Mouse (Mus musculus): ENCODE data around the gene Gm5678. TPM values are rescaled to one million over a fixed set of nuclear protein-coding genes. Genes with fewer than 3 reads are reported as not detected.
A peak's percentile ranks its signal among the peaks of the same experiment; 100 is the strongest.
"Not testable (repeated sequence)": the region's sequence is repeated elsewhere in the genome, so short reads cannot be mapped to it uniquely, and the experiment has no call there.

Gm5678 gene
- polyA plus RNA-seq, 1 experiment from 2014 or later = not detected

DNA sequence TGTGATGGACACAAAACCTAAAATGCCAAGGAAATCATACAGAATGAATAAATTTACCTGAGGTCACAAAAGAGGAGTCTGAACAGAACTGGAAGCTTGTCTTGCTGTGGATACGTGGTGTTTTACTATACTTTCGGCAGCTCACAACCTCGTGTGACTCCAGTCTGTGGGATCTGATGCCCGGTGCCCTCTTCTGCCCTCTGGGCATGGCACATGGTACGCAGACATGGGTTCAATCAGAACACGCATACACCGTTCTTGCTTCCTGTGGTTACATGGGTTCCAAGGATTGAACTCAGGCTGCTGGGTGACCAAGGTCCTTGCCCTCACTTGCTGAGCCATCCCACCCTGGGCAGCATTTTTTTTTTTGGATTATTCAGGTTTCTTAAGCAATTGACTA lies 21.8 kb upstream of the Gm5678 start:
- peaks cover 16% of the 10 kb centered on the region for H3K4me1 ChIP-seq (ENCODE audit: insufficient read depth, low read length)
- H3K4me3 ChIP-seq (ENCODE audit: low read length) = no peak overlapping the region
- H3K36me3 ChIP-seq (ENCODE audit: insufficient read depth, low read length) = peaks cover 10% of the 10 kb centered on the region; the same call in 1 of the 2 replicates
- H3K27me3 ChIP-seq (ENCODE audit: insufficient read depth, low read length) = 0 out of 2 replicates have a peak, but pooled peaks cover 2% of the 10 kb centered on the region
- no peak overlapping the region for H3K9ac ChIP-seq (replicated peaks; ENCODE audit: low read length)
- ATAC-seq (ENCODE audit: low FRiP score, low TSS enrichment) = no peak
- H3K9me3 ChIP-seq (ENCODE audit: low read length) = no peaks in the 10 kb centered on the region
- 86% methylated on average over 7 of the region's 7 CpGs for WGBS
- no peak overlapping the region for H3K27ac ChIP-seq (ENCODE audit: low read length)
- no peak overlapping the region for H3K4me2 ChIP-seq (replicated peaks; ENCODE audit: low read depth, low read length)

DNA sequence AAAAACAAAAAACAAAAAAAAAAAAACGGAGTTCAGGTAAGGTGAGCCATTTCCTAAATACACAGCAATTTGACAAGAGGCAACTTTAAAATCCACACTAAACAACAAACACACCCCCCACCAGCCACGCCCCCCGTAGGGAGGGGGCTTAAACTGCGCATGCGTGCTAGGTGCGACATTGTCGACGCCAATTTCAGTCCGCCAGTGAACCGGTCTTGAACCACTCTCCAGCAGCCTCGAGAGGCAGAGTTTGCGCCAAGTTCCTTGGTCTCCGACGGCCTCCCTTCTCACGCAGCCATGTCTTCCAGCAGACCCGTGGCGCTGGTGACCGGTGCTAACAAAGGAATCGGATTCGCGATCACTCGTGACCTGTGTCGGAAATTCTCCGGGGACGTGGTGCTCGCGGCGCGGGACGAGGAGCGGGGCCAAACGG lies 20.2 kb upstream of the Gm5678 start:
- under 1% methylated on average over 32 of the region's 32 CpGs for WGBS
- Histone ChIP-seq H3K9me3 (ENCODE audit: low read length) (no peaks in the 10 kb centered on the region), H3K9ac (replicated peaks; ENCODE audit: low read length) (peak overlapping the region; percentile 75), H3K4me1 (ENCODE audit: insufficient read depth, low read length) (peaks cover 16% of the 10 kb centered on the region), H3K27ac (ENCODE audit: low read length) (peak overlapping the region; percentile 75), H3K4me3 (ENCODE audit: low read length) (peak overlapping the region; percentile 74), H3K27me3 (ENCODE audit: insufficient read depth, low read length) (0 out of 2 replicates have a peak, but pooled peaks cover 2% of the 10 kb centered on the region), H3K4me2 (replicated peaks; ENCODE audit: low read depth, low read length) (peak overlapping the region; percentile 84), H3K36me3 (ENCODE audit: insufficient read depth, low read length) (peaks cover 13% of the 10 kb centered on the region; the same call in 1 of the 2 replicates)
- ATAC-seq (ENCODE audit: low FRiP score, low TSS enrichment) = peak; percentile 16; the same call in 1 of the 2 replicates

DNA sequence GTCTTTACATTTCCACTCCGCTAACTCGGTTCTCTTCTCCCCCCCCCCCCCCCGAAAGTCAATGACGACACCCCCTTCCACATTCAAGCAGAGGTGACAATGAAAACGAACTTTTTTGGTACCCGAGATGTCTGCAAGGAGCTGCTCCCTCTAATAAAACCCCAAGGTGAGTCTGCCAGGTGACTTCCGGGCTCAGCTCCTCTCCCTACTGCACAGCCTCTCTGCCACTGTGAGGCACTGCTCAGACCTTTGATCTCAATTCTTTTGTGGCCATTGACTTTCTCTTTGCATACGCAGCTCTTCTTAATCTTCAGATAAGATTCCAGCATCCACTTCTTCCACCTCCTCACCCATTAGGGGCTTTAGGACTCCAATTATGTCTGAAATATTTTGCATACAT lies 19.2 kb upstream of the Gm5678 start:
- Histone ChIP-seq H3K9ac (replicated peaks; ENCODE audit: low read length) (peak overlapping the region; percentile 75), H3K4me2 (replicated peaks; ENCODE audit: low read depth, low read length) (peak overlapping the region; percentile 84), H3K9me3 (ENCODE audit: low read length) (no peaks in the 10 kb centered on the region), H3K4me3 (ENCODE audit: low read length) (peak overlapping the region; percentile 74), H3K27me3 (ENCODE audit: insufficient read depth, low read length) (0 out of 2 replicates have a peak, but pooled peaks cover 2% of the 10 kb centered on the region), H3K36me3 (ENCODE audit: insufficient read depth, low read length) (peaks cover 13% of the 10 kb centered on the region; the same call in 1 of the 2 replicates), H3K4me1 (ENCODE audit: insufficient read depth, low read length) (peaks cover 16% of the 10 kb centered on the region), H3K27ac (ENCODE audit: low read length) (no peak overlapping the region)
- ATAC-seq (ENCODE audit: low FRiP score, low TSS enrichment) = no peak
- WGBS = 66% methylated on average over 7 of the region's 8 CpGs

GRCm38 (mm10) chr16:93609796-93610195 lies 18.1 kb upstream of the Gm5678 start:
- H3K4me1 ChIP-seq (ENCODE audit: insufficient read depth, low read length) = peaks cover 7% of the 10 kb centered on the region
- H3K27me3 ChIP-seq (ENCODE audit: insufficient read depth, low read length) = 0 out of 2 replicates have a peak, but pooled peaks cover 2% of the 10 kb centered on the region
- peaks cover 13% of the 10 kb centered on the region; the same call in 1 of the 2 replicates for H3K36me3 ChIP-seq (ENCODE audit: insufficient read depth, low read length)
- H3K9ac ChIP-seq (replicated peaks; ENCODE audit: low read length) = no peak overlapping the region
- no peak for ATAC-seq (ENCODE audit: low FRiP score, low TSS enrichment)
- H3K4me3 ChIP-seq (ENCODE audit: low read length) = no peak overlapping the region
- H3K27ac ChIP-seq (ENCODE audit: low read length) = no peak overlapping the region
- no peaks in the 10 kb centered on the region for H3K9me3 ChIP-seq (ENCODE audit: low read length)
- no peak overlapping the region for H3K4me2 ChIP-seq (replicated peaks; ENCODE audit: low read depth, low read length)
- 95% methylated on average over 4 of the region's 4 CpGs for WGBS

DNA sequence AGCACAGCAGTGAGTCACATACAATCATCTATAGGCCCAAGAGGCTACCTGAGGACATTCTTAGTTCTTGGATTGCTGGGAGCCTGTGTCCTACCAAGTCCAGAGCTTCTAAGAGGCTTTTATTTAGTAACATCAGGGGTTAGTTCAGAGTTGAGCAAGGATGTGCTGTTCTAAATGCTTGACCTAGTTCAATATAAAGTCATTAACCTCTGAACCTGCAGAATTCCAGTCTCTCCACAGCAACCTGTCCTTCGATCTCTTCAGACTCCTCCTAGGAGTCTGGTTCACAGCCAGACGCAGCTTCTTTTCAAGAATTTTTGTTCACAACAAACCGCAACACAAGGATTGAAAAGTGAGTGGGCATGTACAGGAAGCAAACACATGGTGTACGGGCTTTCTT lies 16.9 kb upstream of the Gm5678 start:
- Histone ChIP-seq H3K9me3 (ENCODE audit: low read length) (no peaks in the 10 kb centered on the region), H3K4me2 (replicated peaks; ENCODE audit: low read depth, low read length) (no peak overlapping the region), H3K27ac (ENCODE audit: low read length) (no peak overlapping the region), H3K27me3 (ENCODE audit: insufficient read depth, low read length) (0 out of 2 replicates have a peak, but pooled peaks cover under 1% of the 10 kb centered on the region), H3K4me1 (ENCODE audit: insufficient read depth, low read length) (peaks cover 6% of the 10 kb centered on the region), H3K4me3 (ENCODE audit: low read length) (no peak overlapping the region), H3K36me3 (ENCODE audit: insufficient read depth, low read length) (peaks cover 13% of the 10 kb centered on the region; the same call in 1 of the 2 replicates), H3K9ac (replicated peaks; ENCODE audit: low read length) (no peak overlapping the region)
- 87% methylated on average over 4 of the region's 4 CpGs for WGBS
- ATAC-seq (ENCODE audit: low FRiP score, low TSS enrichment) = no peak

DNA sequence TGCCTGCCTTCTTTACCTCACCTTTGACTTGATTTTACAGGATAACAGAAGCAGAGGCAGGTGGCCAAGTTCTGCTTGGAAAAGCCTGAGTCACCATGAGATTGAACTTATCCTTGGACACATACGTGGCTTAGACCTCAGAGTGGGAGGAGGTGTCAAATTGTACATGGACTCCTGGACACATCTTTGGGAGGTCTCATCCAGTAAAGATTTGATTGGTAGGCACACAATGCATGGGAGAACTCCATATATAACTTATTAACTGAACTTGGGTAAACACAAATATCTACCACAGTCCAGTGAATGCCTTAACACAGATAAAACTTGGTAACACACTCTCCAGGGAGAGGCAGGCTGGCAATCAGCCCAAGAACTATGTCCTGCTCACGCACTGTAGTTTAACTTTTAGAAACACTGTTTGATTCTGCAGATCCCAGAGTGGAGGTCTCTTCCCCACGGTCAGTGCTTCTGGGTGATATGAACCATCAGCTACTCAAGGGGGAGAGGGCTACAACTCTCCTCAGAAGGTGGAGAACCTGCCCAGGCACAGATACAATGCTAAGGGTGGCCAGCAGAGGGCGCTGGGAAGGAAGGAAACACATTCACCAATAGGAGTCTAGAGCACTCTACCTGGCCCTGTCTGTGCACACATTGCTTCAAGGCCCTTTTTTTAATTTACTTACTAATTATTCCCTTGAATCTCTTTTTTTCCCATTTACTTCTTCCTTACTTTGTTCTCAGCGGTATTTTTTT lies 12.6 kb upstream of the Gm5678 start:
- Histone ChIP-seq H3K4me3 (ENCODE audit: low read length) (no peak overlapping the region), H3K9ac (replicated peaks; ENCODE audit: low read length) (no peak overlapping the region), H3K4me2 (replicated peaks; ENCODE audit: low read depth, low read length) (no peak overlapping the region), H3K27me3 (ENCODE audit: insufficient read depth, low read length) (no peaks in the 10 kb centered on the region), H3K27ac (ENCODE audit: low read length) (peak overlapping the region; percentile 38; the same call in 1 of the 2 replicates), H3K36me3 (ENCODE audit: insufficient read depth, low read length) (0 out of 2 replicates have a peak, but pooled peaks cover 9% of the 10 kb centered on the region), H3K9me3 (ENCODE audit: low read length) (no peaks in the 10 kb centered on the region), H3K4me1 (ENCODE audit: insufficient read depth, low read length) (no peaks in the 10 kb centered on the region)
- peak; percentile 91 for ATAC-seq (ENCODE audit: low FRiP score, low TSS enrichment)
- WGBS = 27% methylated on average over 5 of the region's 5 CpGs

DNA sequence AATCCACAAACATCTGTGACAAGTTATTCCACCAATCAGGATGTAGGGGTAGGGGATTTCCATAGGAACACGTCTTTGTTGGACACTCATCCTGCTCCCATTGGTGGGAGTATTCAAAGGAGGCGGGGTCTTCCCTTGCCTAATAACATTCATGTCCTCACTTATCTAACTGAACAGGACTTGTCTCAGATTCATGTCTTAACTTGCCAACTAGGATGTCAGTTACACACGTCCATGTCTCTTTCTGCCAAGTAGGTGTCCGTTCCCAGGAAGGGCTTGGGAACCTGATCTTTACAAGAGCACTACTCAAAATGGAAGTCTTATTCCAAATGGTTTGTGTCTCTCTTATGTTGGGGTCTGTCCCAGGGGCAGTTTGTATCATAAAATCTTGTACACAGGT lies 4.1 kb upstream of the Gm5678 start:
- H3K4me1 ChIP-seq (ENCODE audit: insufficient read depth, low read length); H3K9ac ChIP-seq (replicated peaks; ENCODE audit: low read length); H3K36me3 ChIP-seq (ENCODE audit: insufficient read depth, low read length); H3K27ac ChIP-seq (ENCODE audit: low read length); H3K4me2 ChIP-seq (replicated peaks; ENCODE audit: low read depth, low read length); H3K27me3 ChIP-seq (ENCODE audit: insufficient read depth, low read length); H3K4me3 ChIP-seq (ENCODE audit: low read length); H3K9me3 ChIP-seq (ENCODE audit: low read length); ATAC-seq (ENCODE audit: low FRiP score, low TSS enrichment): not testable (repeated sequence)
- 87% methylated on average over 4 of the region's 4 CpGs for WGBS

GRCm38 (mm10) chr16:93624671-93625070 lies 3.2 kb upstream of the Gm5678 start:
- H3K4me1 ChIP-seq (ENCODE audit: insufficient read depth, low read length) = no peaks in the 10 kb centered on the region
- H3K9me3 ChIP-seq (ENCODE audit: low read length) = no peaks in the 10 kb centered on the region
- H3K27ac ChIP-seq (ENCODE audit: low read length) = no peak overlapping the region
- no peaks in the 10 kb centered on the region for H3K27me3 ChIP-seq (ENCODE audit: insufficient read depth, low read length)
- H3K36me3 ChIP-seq (ENCODE audit: insufficient read depth, low read length) = no peaks in the 10 kb centered on the region
- ATAC-seq (ENCODE audit: low FRiP score, low TSS enrichment) = no peak
- WGBS = 74% methylated on average over 4 of the region's 4 CpGs
- no peak overlapping the region for H3K4me3 ChIP-seq (ENCODE audit: low read length)
- no peak overlapping the region for H3K4me2 ChIP-seq (replicated peaks; ENCODE audit: low read depth, low read length)
- H3K9ac ChIP-seq (replicated peaks; ENCODE audit: low read length) = no peak overlapping the region

DNA sequence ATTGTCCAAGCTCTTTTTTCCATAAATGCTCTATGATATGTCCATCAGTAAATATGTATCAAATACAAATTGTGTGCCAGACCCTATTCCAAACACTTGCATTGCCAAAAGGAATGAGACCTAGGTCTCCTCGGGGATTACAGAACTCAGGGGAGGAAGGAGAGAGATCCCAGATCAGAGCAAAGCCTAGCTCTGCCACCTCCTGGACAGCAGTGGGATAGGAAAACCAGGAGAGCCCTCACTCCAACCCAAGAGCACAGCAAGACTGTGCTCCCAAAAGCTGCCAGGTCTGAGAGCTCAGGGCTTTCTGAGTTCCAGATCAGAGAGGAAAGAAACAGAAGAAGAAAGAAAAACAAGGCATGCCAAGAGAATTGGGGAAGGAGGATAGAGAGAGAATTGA lies 1.2 kb upstream of the Gm5678 start:
- no peaks in the 10 kb centered on the region for H3K27me3 ChIP-seq (ENCODE audit: insufficient read depth, low read length)
- H3K27ac ChIP-seq (ENCODE audit: low read length) = no peak overlapping the region
- H3K4me1 ChIP-seq (ENCODE audit: insufficient read depth, low read length) = no peaks in the 10 kb centered on the region
- H3K36me3 ChIP-seq (ENCODE audit: insufficient read depth, low read length) = no peaks in the 10 kb centered on the region
- no peaks in the 10 kb centered on the region for H3K9me3 ChIP-seq (ENCODE audit: low read length)
- ATAC-seq (ENCODE audit: low FRiP score, low TSS enrichment) = no peak
- WGBS = 15% methylated on average over 1 of the region's 1 CpGs
- no peak overlapping the region for H3K4me2 ChIP-seq (replicated peaks; ENCODE audit: low read depth, low read length)
- H3K9ac ChIP-seq (replicated peaks; ENCODE audit: low read length) = no peak overlapping the region
- H3K4me3 ChIP-seq (ENCODE audit: low read length) = no peak overlapping the region

DNA sequence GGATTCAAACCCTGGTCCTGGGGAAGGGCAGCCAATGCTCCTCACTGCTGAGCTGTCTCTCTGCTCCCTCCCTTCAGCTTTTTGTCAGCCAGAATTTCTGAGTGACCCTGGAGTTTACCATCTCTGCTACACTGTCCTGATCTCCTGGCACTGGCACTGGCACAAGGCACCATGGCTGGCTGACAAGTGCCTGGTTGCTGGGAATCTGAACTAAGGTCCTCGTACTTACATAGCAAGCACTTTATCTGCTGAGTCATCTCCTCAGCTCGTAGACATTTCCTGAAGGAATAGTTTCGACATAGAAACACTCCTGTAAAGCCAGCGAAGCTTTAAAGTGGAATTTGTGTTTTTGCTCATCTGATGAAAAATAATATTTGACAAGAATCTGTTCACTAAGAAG lies 16.1 kb downstream of the Gm5678 start:
- no peak for ATAC-seq (ENCODE audit: low FRiP score, low TSS enrichment)
- 55% methylated on average over 4 of the region's 4 CpGs for WGBS
- Histone ChIP-seq H3K27me3 (ENCODE audit: insufficient read depth, low read length) (no peaks in the 10 kb centered on the region), H3K4me3 (ENCODE audit: low read length) (no peak overlapping the region), H3K4me1 (ENCODE audit: insufficient read depth, low read length) (no peaks in the 10 kb centered on the region), H3K9me3 (ENCODE audit: low read length) (no peaks in the 10 kb centered on the region), H3K9ac (replicated peaks; ENCODE audit: low read length) (no peak overlapping the region), H3K36me3 (ENCODE audit: insufficient read depth, low read length) (no peaks in the 10 kb centered on the region), H3K27ac (ENCODE audit: low read length) (no peak overlapping the region), H3K4me2 (replicated peaks; ENCODE audit: low read depth, low read length) (no peak overlapping the region)

Measured in kidney, embryonic 16.5 days (tissue).